Mouse (Mus musculus) forebrain, embryonic 10.5 days (tissue): ENCODE data around the gene Pnp. TPM values are rescaled to one million over a fixed set of nuclear protein-coding genes. Genes with fewer than 3 reads are reported as not detected.
"Not testable (repeated sequence)": the region's sequence is repeated elsewhere in the genome, so short reads cannot be mapped to it uniquely, and the experiment has no call there.

Experiments used
- DNase-seq: peaks from one replicate; pipeline ENCODE4 v3.0.0-alpha.2; 2017; ENCODE audit warnings: low spot score; ENCODE audit errors: extremely low spot score
- H3K27ac ChIP-seq: fragments of 300-500 bp; sonication (generic); 2 replicates; pipeline ENCODE4 v1.5.1; 2016; ENCODE audit warnings: mild to moderate bottlenecking
- H3K27me3 ChIP-seq: fragments of 300-500 bp; sonication (generic); 2 replicates; pipeline ENCODE4 v1.6.1; 2016; ENCODE audit warnings: mild to moderate bottlenecking; ENCODE audit not compliant: poor library complexity, severe bottlenecking
- H3K36me3 ChIP-seq: fragments of 300-500 bp; sonication (generic); replicated peaks from 2 replicates; pipeline ENCODE4 v1.6.1; 2016; ENCODE audit warnings: mild to moderate bottlenecking, moderate library complexity
- H3K4me1 ChIP-seq: fragments of 300-500 bp; sonication (generic); 2 replicates; pipeline ENCODE4 v1.6.1; 2016
- H3K4me3 ChIP-seq: fragments of 300-500 bp; sonication (generic); 2 replicates; pipeline ENCODE4 v1.5.1; 2016; ENCODE audit warnings: mild to moderate bottlenecking, moderate library complexity
- H3K9me3 ChIP-seq: fragments of 300-500 bp; sonication (generic); 2 replicates; pipeline ENCODE4 v1.6.1; 2016; ENCODE audit warnings: mild to moderate bottlenecking, moderate library complexity
- WGBS: fragments of 180-500 bp; shearing (Covaris S2); methylation state at CpG from one replicate; pipeline ENCODE4 v1.1.7; 2016; 5-methylcytosine and 5-hydroxymethylcytosine counted together
- polyA plus RNA-seq: library from polyadenylated mRNA; unstranded; fragments of >200 nt; fragmentation: Nextera tagmentation; extraction: Ambion mirVana; gene quantifications from 2 replicates; pipeline ENCODE4 v1.2.1, GENCODE M21; 2016

Pnp gene
- polyA plus RNA-seq: 82.4 and 83.6 TPM in 2 replicates

DNA sequence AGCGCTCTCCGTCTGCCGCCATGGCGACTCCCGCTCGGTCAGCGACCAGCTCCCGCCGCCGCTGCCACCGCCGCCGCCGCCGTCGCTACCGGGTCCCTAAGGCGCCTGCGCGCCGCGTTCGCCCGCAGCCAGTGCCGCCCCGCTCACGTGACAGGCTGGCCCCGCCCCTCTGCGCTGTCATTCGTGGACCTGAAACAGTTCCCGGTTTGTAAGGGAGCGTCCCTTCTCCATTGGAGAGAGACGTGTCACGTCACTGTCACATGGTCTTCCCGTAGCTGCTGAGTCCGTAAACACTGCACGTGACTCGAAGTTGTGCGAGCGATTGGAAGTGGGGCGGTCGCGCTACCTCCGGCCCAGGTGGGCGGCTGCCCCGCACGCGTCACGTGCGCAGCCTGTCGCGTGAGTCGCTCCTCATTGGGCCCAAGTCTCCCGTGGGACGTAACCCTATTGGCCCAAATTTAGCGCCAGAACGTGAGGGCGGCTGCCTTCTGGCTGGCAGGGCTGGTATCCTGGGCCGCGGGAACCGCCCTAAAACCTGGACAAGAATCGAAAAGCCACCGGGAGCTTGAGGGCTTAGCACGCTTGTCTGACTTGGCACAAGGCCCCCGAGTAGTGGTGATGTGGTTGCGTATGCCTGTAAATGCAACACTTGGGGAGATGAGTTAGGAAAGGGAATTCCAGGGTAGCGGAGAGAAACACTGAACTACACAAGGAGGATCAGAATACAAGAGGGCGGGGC is at the start of gene Pnp, which contains the start of gene Pip4p1:
Gene Pnp (plus strand): TSS at position 329 of the 739 bp plus-strand sequence.
Gene Pip4p1 (minus strand): TSS at position 103 of the 739 bp plus-strand sequence.
- Histone ChIP-seq H3K36me3 (peaks cover 37% of the 10 kb centered on the region), H3K4me1 (peaks cover 39% of the 10 kb centered on the region), H3K27ac (peak within 1 kb of the TSS; percentile 94), H3K9me3 (no peaks in the 10 kb centered on the region), H3K27me3 (no peaks in the 10 kb centered on the region), H3K4me3 (peak within 1 kb of the TSS; percentile 95)
- peak; percentile 98 for DNase-seq
- WGBS: 3% methylated on average over 68 of the region's 68 CpGs

DNA sequence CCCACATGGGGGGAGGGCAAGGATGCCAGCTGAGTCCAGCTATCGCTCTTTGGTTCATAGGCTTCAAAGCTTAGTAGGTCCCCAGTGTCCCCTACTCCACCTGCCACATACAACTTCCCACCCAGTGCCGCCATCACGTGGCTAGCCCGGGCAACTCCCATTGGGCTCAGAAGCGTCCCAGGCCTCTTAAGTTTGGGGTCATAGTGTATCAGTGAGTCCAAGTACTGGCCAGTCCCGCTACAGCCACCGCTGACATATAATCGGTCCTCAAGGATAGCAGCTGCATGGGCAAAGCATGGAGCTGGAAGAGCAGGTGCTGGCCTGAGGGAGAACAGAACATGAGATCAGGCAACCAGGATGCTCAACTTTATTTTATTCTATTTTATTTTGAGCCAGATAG is 39.3 kb upstream of the Pnp start:
- Histone ChIP-seq H3K9me3 (no peaks in the 10 kb centered on the region), H3K27ac (no peak overlapping the region), H3K36me3 (no peaks in the 10 kb centered on the region), H3K4me1 (peaks cover 9% of the 10 kb centered on the region), H3K4me3 (no peak overlapping the region), H3K27me3 (peaks cover 17% of the 10 kb centered on the region)
- DNase-seq: no peak
- WGBS: 95% methylated on average over 8 of the region's 8 CpGs

DNA sequence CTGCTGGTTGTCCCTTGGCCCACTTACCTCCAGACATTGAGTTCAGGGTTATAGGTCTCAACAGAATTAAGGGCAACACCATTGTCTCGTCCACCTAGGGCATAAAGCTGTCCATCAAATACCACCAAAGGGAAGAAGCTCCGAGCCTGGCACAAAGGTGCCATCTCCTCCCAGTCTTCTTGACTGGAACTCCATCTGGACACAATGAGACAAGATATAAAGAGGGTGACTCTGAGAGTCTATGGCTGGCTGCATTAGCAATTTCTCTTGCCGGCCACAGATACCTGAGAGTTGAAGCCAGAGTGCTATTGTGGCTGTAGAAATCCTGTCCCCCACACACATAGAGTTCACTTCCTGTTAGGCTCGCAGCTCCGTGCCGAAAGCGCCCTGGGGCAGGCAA is 38.8 kb upstream of the Pnp start:
- Histone ChIP-seq H3K27me3 (peaks cover 22% of the 10 kb centered on the region), H3K36me3 (no peaks in the 10 kb centered on the region), H3K4me1 (peaks cover 14% of the 10 kb centered on the region), H3K4me3 (no peak overlapping the region), H3K27ac (no peak overlapping the region), H3K9me3 (no peaks in the 10 kb centered on the region)
- no peak for DNase-seq
- WGBS: 86% methylated on average over 7 of the region's 7 CpGs

DNA sequence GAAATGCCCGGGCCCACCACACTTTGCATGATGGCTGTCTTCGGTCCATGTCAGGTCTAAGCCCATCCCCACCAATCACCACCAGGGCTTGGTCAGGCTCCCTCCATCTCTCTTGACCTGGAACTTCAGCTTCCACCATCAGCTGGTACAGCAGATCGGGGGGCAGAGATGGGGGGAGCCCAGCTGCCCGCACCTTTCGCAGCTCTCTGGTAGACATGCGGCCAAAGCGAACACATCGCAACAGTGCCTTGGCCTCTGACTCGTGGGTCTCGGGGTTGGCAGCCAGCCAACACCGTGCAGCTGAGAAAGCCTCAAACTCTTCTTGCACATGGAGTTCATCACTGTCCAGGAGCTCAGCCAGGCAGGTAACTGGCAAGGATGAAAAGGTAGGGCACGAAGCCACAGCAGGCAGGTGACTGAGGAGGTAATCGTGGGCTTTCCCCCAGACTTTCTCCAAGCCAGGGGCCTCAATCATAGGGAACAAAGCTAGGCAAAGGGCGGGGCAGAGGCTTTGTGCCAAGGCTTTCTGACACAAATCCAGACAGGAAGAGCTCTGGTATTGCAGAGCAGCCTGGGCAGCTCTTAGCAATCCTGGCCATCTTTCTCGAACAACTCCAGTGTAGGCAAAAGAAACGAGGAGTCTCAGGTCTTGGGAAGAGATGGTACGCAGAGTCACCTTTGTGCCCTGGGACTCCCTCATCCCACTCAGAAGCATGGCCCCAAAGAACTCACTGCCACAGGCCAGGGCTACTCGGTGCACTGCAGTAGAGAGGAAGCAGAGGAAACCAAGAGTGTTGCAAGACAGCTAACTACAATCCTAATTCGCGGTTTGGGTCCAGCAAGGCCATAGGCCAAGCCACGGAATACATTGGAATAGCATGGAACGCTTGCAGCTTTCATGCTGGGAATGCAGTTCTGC is 38.1 kb upstream of the Pnp start:
- no peak overlapping the region for H3K4me3 ChIP-seq
- H3K27me3 ChIP-seq: peaks cover 29% of the 10 kb centered on the region
- H3K36me3 ChIP-seq: no peaks in the 10 kb centered on the region
- 89% methylated on average over 22 of the region's 22 CpGs for WGBS
- no peak overlapping the region for H3K27ac ChIP-seq
- no peak for DNase-seq
- peaks cover 18% of the 10 kb centered on the region for H3K4me1 ChIP-seq
- H3K9me3 ChIP-seq: no peaks in the 10 kb centered on the region

DNA sequence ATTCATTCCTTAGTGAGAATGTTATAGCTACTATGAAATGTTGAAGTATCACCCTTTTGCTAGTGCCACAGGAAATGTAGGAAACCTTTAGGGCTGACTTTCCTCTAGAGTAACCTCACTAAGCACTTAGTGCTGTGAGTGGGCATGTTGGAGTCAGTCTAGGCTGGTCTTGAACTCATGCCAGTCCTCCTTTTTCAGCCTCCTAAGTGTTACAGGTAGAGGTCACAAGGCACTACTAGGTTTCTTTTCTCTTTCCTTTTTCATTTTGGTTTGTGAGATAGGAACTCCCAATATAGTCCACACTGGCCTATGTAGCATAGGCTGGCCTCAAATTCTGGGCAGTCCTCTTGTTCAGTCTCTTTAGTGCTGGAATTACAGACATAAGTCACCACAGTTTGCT is 35.5 kb upstream of the Pnp start:
- no peak overlapping the region for H3K27ac ChIP-seq
- no peak overlapping the region for H3K4me3 ChIP-seq
- H3K36me3 ChIP-seq: no peaks in the 10 kb centered on the region
- H3K4me1 ChIP-seq: peaks cover 18% of the 10 kb centered on the region
- H3K27me3 ChIP-seq: peaks cover 33% of the 10 kb centered on the region
- DNase-seq: no peak
- H3K9me3 ChIP-seq: no peaks in the 10 kb centered on the region

DNA sequence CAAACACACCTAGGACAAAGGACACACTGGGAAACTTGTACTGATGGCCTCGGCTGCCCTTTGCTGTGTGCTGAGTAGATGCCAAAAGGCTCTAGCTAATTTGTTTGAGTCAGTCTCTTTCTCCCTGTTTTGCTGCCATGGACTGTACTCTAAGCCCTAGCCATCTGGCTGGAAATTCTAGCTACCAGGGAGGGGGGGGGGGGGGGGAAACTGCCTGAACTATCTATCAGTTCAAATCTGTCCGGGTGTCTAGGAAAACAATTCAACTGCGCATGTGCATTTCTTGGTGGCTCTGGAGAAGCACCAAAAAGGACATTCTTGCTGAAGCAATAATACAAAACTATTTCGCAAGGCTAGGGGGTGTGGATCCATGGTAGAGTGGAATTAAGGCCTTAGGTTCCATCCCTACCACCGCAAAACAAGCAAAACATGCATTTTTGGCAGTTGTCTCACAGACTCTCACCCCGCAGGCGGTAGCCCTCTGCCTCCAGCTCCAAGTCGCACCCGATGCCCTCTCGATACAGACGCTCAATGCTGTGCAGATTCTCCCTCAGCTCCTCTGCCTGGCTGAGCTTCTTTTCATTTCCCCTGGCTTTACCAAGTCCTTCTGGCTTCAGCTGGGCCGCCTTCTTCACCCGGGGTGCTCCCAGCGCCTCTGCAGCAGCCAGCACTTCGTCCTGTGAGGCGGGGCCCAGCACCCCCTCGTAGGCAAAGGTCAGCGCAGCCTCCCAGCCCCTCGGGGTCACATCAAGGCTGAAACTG is 34.7 kb upstream of the Pnp start:
- WGBS: 17% methylated on average over 19 of the region's 19 CpGs
- H3K27ac ChIP-seq: 0 out of 2 replicates have a peak overlapping the region, but pooled peaks have one; percentile 6
- H3K36me3 ChIP-seq: no peaks in the 10 kb centered on the region
- DNase-seq: no peak
- H3K27me3 ChIP-seq: peaks cover 33% of the 10 kb centered on the region
- H3K4me3 ChIP-seq: peak overlapping the region; percentile 58
- H3K4me1 ChIP-seq: peaks cover 18% of the 10 kb centered on the region
- H3K9me3 ChIP-seq: no peaks in the 10 kb centered on the region

DNA sequence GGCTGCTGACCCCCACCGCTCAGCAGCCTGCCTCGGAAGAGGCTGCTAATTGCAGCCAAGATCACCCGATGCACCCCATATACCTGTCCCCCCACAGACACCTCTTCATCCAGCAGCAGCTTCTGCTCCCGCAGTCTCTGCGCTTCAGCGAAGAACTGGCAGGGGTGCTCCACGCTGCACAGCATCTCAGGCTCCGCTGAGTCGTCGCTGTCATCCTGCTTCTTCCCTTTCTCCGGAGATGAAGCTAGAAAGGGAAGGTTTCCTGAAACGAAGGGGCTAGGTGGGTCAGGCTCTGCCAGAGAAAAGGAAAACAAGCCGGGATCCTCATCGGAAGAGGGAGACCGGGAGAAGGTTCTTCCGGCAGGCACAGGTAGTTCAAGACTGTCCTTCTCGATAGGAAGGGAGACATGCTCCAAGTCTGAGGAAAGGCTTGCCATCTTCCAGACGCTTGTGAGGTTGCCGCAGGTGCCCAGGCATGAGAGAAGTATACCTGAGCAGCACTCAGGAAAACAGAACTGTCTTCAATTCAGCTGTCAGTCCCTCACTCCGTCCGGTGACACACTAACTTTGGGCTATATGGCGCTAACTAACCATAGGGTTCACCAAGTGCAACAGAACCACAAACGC is 34.0 kb upstream of the Pnp start:
- peaks cover 18% of the 10 kb centered on the region for H3K4me1 ChIP-seq
- H3K27ac ChIP-seq: 0 out of 2 replicates have a peak overlapping the region, but pooled peaks have one; percentile 6
- no peaks in the 10 kb centered on the region for H3K36me3 ChIP-seq
- no peaks in the 10 kb centered on the region for H3K9me3 ChIP-seq
- DNase-seq: no peak
- H3K4me3 ChIP-seq: peak overlapping the region; percentile 58
- peaks cover 33% of the 10 kb centered on the region for H3K27me3 ChIP-seq
- WGBS: 17% methylated on average over 23 of the region's 23 CpGs

DNA sequence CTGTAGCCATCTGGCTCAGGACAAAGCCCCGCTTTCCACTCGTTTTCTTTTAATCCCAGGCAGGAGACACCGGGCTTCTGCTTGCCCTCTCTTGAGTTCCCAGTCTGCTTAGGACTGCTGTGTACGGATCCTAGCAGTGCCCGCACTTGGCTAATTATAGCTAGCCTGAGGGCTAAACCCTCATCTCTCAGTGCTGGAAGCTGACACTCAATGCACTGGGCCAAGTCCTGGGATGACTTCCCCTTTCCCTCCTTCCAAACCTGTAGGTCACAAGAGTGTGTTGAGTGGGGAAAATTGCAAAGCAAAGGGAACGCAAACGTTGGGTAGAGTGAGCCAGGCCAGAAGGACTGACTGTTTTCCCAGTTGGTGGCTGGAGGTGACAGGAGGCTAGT is 33.5 kb upstream of the Pnp start, which contains the start of gene Klhl33:
Gene Klhl33 (minus strand): TSS at position 134 of the 392 bp plus-strand sequence.
- H3K27ac ChIP-seq: 0 out of 2 replicates have a peak within 1 kb of the TSS, but pooled peaks have one; percentile 6
- 41% methylated on average over 7 of the region's 7 CpGs for WGBS

DNA sequence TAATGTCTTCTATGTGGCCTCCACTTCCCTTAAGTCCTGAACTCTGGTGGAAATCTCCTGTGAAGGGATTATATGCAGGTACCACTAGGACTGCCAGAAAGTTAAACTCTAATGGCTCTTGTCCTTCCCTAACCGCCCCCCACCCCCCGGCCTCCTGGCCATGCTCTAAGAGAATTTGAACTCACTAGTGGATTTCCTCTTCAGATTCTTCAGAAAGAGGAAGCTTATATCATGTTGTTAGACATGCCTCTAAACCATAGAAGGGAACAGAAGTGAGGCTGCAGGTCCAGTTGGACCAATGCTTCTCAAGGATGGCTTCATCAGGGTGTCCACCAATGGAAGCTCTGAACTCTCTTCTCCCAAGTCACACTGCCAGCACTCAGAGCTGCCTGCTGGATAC is 32.9 kb upstream of the Pnp start:
- H3K36me3 ChIP-seq, H3K4me3 ChIP-seq, H3K27ac ChIP-seq, DNase-seq, H3K9me3 ChIP-seq: not testable (repeated sequence)
- Histone ChIP-seq H3K27me3 (peaks cover 33% of the 10 kb centered on the region), H3K4me1 (peaks cover 18% of the 10 kb centered on the region)
- WGBS: 87% methylated on average over 2 of the region's 2 CpGs

More for the DNA sequence above, 33.5 kb upstream of the Pnp start, which contains the start of gene Klhl33:
- H3K9me3 ChIP-seq: no peaks in the 10 kb centered on the region
- peaks cover 18% of the 10 kb centered on the region for H3K4me1 ChIP-seq
- H3K36me3 ChIP-seq: no peaks in the 10 kb centered on the region
- H3K27me3 ChIP-seq: peaks cover 33% of the 10 kb centered on the region
- peak within 1 kb of the TSS; percentile 58 for H3K4me3 ChIP-seq
- no peak for DNase-seq

DNA sequence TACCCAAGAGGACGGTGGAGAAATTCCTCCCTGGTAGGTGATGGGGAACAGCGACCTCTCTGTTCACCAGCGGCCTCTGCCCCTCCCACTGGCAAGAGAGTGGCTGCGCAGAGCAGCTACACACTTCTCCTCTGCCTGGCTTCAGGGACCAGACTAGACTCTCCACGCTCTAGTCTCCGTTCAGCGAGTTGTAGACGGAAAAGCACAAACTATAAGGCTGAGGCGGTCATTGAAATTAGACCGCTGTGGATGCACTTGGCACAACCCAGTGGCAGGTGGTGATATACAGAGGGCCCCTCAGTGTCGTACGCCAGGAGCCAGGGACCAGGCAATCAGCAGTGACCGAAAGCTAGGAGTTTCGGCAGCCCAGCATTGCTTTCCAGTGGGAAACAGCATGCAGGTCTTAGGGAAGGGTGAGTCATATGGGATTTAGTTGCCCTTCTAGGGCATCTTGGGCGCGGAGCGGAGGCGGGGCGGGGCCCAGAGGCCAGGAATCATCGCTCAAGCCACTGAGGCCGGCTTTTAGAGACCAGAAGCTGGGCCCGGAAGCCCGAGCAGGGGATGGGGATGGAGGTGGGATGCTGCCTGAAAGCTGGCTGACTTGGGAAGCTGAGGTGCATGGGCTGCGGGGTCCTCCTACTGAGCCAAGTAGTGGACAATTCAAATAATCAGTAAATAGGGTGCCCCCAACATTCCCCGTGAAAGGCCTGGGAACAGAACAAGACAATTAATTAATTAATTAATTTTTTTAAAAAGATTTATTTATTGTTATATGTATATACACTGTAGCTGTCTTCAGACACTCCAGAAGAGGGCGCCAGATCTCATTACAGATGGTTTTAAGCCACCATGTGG is 26.7 kb upstream of the Pnp start:
- Histone ChIP-seq H3K9me3 (no peaks in the 10 kb centered on the region), H3K36me3 (no peaks in the 10 kb centered on the region), H3K4me3 (peak overlapping the region; percentile 60), H3K27ac (peak overlapping the region; percentile 78), H3K27me3 (no peaks in the 10 kb centered on the region), H3K4me1 (peaks cover 9% of the 10 kb centered on the region)
- DNase-seq: peak; percentile 69
- 4% methylated on average over 26 of the region's 26 CpGs for WGBS

DNA sequence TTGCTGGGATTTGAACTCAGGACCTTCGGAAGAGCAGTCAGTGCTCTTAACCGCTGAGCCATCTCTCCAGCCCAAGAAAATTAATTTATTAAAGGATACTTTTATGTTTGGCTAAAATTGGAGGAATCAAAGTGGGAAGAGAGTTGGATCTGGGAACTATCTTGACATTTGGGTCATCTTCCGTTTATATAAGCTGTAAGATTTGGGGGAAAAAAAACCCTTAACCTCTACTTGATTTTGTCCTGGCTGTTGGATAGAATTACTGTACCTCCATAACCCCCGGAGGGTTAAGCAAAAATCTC is 26.1 kb upstream of the Pnp start:
- no peaks in the 10 kb centered on the region for H3K27me3 ChIP-seq
- no peaks in the 10 kb centered on the region for H3K9me3 ChIP-seq
- H3K36me3 ChIP-seq: no peaks in the 10 kb centered on the region
- WGBS: 83% methylated on average over 4 of the region's 4 CpGs
- H3K27ac ChIP-seq: no peak overlapping the region
- no peak overlapping the region for H3K4me3 ChIP-seq
- H3K4me1 ChIP-seq: peaks cover 9% of the 10 kb centered on the region
- no peak for DNase-seq
